Mouse (Mus musculus) lung, adult 18-20 months (tissue): ENCODE data around the gene 4933411K16Rik.

ENCODE experiments used
- DNase-seq, 2 experiments: peaks; one replicate each; pipeline ENCODE4 v3.0.0; 2022; ENCODE audit warnings: mixed read lengths in 2 of 2

The 4933411K16Rik gene

GRCm38 (mm10) chr19:42051948-42052347, at the start of gene 4933411K16Rik:
Gene 4933411K16Rik (plus strand): TSS chr19:42052248.
- no peak for DNase-seq

- DNase-seq: no peak
Observed at GRCm38 (mm10) chr19:42004258-42004657, 47.8 kb upstream of the 4933411K16Rik start.

GRCm38 (mm10) chr19:42005616-42006015, 46.4 kb upstream of the 4933411K16Rik start:
- DNase-seq: peak; percentile 35 to 48

DNA sequence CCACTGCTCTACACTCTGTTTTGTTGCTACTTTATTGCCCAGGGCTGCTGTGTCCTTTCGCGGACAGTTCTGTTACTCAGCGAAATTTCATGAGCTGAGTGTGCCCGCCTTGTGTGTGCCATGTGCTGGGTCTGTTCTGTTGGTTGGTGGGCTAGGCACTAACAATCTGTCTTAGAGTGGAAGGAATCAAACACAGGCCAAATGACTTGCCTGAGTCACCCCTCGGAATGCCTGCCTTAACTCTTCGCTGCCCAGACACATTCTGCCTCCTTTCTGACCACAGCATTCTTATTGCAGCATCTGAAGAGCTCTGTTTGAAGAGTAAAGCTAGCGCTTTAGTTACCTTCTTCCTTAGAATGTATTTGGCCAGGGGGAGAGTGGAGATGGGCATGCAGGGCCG, 45.5 kb upstream of the 4933411K16Rik start:
- DNase-seq: no peak

DNA sequence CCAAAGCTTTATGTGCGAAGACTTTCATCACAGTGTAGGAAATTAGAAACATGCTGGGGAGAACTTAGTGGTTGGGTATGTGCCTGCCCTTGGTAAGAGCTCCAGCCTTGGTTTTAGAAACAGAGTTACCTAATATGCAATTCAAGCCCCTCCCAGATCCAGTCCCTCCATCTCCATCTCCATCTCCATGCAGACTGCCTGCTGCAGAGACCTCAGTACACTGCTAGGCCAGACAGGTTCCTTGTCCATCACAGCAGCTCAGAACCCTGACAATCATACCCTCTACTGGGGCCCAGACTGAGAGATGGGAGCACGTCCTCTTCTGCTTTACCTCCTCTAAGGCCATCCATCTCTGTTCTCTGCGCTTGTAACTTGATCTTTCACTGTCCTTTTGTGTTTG, 43.5 kb upstream of the 4933411K16Rik start:
- no peak for DNase-seq

DNA sequence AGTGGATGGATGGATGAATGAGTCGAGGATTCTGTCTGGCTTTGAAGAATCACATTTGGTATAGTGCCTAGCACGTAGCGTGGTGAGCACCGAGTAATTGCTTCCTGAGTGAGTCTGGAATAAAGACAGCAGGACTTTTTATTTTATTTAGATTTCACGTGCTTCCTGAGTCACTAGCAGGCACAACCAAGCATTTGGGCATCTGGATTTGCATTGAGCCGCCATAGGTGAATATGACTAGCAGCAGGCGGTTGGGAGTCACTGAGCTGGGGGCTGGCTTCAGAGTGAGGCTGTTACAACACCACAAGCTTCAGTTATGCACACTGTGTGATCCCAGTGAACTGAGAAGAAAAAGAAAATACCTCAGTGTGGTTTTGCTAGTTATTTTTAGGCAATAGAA, 43.0 kb upstream of the 4933411K16Rik start:
- no peak for DNase-seq

GRCm38 (mm10) chr19:42010436-42010835, 41.6 kb upstream of the 4933411K16Rik start:
- no peak for DNase-seq

DNA sequence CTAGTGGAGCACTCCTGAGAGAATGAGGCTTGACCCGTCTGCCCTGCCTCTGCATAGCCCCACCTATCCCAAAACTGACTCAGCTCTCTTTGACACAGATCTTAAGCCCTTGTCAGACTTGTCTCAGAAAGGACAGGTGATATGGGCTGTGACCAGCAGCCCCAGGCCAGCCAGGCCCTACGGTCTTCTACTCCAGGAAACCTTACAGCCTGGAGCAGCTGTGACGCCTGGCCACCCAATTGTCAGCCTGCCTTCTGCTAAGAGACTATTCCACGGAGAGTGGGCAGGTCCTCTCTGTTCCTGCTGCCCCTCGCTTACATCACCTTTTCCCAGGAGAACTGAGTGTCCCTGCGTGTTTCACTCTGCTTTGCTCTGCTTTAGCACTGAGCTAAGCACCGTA, 40.9 kb upstream of the 4933411K16Rik start:
- DNase-seq: no peak

DNA sequence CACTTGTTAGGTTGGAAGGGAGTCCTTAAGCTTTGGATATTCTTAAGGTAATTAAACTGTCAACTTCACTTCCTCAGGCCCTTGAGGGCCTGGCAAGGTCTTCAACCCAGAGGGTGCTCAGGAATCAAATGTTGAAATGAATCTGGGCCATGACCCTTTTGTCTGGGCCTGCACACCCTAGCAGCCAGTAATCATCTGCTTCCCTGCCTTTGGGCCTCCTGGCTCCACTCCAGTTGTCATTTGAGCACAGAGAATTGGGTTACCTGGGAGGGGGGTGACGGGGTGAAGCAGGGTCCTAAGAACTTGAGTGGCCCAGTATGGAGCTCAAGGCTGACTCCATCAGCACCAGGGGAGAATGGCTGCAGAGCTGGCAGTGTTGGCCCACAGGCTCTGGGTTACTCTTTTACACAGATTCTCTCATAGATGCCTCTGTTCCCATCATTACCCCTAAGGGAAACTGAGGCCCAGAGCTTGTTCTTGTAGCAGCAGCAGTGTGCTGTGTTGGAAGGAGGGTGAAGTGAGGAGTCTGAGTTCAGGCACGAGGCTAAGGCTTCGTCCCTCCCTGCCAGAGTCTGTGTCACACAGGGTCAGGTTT, 37.7 kb upstream of the 4933411K16Rik start:
- DNase-seq: no peak

DNA sequence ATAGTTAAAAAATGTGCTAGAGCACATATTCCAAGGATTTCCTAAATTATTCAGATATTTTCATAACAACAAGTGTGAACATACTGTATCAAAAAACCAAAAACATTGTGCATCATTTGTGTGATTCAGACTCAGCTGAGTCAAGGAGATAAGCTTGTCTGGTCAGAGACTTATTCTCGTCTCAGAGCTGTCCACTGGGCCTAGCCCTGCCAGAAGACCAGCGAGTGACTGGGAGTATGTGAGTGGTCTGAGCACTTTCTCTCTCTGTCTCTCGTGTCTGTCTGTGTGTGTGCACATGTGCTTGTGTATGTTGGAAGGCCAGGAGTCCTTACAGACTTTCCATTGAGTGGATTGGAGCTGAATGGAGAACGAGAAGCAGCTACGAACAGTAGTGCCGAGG, 37.0 kb upstream of the 4933411K16Rik start:
- no peak for DNase-seq

DNA sequence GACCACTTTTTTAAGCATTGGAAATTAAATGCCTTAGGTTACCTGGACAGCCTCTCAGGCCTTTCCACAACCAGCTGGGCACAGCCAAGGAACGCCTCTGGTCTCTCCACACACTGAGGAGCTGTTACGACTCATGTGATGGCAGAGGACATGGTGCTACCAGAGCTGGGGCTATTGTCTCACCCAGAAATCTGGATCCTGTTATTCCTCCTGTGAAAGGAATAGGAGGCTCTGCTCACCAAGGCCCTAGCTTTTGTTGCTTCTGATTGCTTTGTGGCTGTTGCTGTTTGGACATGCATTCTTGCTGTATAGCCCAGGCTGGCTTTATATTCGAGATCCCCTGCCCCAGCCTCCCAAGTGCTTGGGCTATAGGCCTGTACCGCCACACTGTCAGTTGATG, 35.8 kb upstream of the 4933411K16Rik start:
- DNase-seq: no peak

DNA sequence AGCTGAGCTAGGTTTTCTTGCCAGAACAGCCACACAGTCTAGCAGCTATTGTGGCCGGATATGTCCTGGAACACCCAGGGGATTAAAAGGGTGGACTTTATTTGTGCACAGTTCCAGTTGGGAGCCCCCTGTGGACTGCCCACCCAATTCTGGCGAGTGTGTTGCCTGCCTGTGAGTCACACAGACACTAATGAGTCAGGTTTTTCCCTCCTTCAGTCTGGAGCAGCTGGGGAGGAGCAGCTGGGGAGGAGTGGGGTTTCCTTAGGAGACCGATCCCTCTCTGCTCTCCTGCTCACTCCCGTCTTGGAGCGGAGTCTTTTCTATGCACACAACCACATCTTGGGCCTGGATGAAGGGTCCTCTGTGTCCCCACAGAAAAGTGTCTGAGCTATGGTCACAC, 35.2 kb upstream of the 4933411K16Rik start:
- no peak for DNase-seq

DNA sequence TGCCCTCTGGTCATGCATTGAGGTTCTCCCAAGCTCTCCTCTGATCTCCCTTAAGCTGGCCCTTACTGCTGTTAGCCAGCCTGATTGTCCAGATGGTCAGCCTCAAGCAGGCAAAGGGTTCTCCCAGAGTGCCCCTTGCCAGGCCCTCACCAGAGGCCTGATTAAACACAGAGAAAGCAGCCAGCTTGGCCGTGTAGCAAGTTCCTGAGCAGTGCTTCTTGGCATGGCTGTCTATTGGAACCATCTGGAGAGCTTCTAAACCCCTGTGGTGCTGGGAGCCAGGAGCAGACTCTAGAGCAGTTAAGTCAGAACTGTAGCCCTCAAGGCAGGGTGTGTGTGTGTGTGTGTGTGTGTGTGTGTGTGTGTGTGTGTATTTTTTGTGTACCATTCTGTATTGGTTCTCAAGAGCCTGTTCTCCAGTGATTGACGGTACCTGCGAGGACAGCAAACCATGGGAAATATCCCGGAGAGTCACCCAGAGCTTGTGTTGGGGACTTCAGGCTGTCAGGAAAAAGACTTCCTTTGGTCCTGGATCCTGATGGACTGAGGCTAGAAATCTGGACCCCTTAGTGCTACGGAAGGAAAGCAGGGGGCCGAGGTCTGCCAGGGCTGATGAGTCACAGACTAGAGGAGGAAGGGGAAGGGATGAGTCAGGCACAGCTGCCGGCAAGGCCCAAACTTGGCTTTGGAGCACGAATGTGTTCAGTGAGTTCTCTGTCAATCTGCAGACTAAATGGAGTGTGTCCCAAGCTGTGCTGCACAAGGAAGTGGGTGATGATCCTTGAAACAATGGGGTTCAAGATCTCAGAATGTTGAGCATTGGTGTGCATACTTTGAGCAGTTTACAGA, 34.4 kb upstream of the 4933411K16Rik start:
- DNase-seq: peak; percentile 68

DNA sequence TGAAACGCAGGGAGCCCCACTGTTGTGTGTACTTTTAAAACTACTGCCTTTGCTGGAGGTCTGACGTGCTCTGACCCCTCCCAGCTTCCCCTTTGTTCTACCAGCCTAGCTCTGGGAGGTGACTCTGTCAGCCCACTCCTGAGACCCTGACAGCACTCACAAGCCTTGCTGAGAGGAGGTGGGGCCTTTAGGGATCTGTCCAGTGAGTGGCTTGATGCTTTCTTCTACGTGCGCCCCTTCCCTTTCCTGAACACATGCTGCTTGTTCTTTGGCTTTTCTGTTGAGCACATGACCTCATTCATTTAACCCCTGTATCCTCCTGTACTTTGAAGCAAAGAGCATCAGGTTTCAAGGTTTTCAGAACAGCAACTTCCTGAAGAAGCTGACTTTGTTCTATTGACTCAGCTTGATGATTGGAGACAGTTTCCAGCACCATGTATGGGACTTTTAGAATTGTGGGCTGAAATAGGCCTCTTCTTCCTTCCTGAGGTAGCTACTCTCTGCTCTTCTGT, 33.0 kb upstream of the 4933411K16Rik start:
- no peak for DNase-seq

DNA sequence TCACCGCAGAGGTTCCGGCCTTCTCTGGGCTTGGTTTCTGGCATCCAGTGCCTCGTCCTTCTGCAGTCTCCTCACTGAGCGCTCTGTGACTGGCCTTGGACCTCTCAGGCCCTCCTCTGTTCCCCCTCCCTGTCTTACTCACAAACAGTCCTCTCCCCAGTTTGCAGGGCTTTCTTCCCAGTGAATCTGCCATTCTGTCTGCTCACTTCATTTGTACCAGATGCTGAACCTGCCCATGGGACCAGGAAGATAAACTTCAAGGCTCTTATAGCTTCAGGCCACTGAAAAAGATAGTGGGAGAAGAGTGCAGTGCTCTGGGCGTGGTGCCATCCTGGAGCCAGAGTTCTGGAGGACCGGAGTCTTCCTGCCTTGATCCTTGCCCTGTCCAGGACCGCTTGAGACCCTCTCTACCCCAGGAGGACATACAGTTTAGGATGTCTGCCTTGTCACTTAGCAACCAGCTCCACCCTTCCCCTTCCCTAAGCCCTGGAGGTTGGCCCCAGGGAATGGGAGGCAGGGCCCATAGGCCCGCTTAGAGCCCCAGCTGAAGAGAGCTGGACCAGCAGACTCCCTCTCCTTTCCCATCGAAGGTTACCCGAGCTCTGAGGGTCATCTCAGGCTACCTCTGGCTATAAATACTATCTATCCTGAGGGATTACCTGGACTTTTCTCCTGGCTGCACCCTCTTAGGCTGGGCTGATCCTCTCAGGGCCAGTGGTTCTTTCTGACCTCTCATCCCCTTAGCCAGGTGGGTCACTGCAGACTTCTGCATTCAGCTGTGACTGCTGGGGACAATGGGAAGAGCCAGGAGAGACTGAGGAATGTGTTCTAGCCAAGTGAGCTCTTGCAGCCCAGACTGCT, 30.1 kb upstream of the 4933411K16Rik start:
- DNase-seq: no peak

- DNase-seq: no peak
Observed at GRCm38 (mm10) chr19:42022542-42022848, 29.6 kb upstream of the 4933411K16Rik start.

GRCm38 (mm10) chr19:42026158-42026557, 25.9 kb upstream of the 4933411K16Rik start:
- peak; percentile 76 to 79 for DNase-seq

- DNase-seq: no peak
Observed at GRCm38 (mm10) chr19:42031112-42031511, 20.9 kb upstream of the 4933411K16Rik start.

GRCm38 (mm10) chr19:42033611-42034010, 18.4 kb upstream of the 4933411K16Rik start:
- no peak for DNase-seq

DNA sequence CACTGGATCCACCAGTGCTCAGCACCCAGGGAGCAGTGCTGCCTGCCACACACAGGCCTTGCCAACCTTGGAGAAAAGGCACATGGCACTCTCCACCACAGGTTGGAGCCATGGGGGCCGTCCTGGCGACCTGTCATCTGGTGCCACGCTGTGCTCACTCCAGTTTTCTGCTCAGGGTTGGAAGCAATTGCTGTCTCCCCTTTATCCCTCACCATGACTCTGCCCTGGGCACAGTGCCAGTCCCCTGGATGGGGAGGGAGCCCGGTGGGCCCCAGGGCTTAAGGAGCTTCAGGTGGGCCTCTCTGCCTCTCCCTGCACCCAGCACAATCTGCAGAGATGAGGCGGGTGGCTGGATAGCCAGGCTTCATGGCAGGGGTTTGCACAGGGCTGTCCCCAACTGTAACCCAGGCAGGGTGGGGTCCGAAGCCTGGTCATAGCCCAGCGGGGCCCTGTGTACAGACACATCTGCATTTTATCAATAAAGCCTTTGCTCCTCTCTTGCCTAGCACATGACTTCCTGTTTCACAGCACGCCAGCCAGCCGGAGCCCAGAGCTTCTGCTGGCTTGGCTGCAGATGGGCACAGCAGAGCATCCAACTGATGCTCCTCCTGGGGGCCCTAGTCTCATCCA, 17.8 kb upstream of the 4933411K16Rik start:
- no peak for DNase-seq

DNA sequence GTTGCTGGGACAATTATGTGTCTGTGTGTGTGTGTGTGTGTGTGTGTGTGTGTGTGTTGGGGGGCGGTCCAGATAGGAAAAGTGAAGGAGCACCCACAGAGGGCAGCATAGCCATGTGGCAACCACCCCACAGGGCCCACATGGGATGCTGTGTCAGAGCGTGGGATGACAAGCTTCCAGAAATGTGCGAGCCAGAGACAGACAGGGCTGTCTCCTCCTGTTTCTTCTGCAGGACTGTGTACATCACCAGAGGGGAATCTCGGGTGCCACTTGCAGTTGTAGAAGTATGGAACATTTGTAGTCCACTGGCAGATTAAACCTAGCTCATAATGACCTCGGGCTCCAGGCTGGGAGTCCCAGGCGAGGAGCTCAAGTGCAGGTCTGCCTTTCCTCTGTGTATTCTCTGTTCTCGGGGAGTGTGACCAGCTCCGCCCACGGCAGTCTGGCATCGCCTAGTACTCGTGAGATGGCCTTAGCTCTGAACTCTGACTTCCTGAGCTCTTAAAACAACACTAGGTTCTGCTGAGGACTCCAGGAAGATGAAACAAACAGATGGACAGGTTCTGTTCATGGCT, 17.1 kb upstream of the 4933411K16Rik start:
- DNase-seq: no peak

- peak; percentile 89 to 93 for DNase-seq
Observed at GRCm38 (mm10) chr19:42035456-42036248, 16.4 kb upstream of the 4933411K16Rik start, which contains the start of gene Ankrd2. Gene Ankrd2 (plus strand): TSS chr19:42036000.
